In the genomic region with DNA sequence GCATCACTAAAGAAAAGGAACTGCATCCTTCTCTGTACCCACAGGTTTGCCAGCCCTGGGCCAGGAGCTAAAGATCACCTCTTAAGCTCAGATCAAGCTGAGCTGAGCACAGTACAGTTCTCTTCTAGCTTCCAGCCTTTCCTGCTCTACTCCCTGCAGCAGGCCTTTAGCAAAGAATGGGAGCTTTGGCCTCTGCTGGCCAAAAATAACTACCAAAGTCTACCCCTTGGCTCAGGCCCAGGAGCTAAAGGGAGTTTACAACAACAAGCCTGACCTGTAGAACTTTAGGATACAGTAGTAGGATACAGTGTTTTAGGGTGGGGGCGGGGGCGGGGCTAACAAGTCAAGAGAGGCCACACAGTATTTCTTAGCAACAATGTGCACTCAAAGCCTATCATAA, we compare ENCODE assay signal across 8 mouse cellular contexts. TPM values are rescaled to one million over a fixed set of nuclear protein-coding genes. Genes with fewer than 3 reads are reported as not detected.
A peak's percentile ranks its signal among the peaks of the same experiment; 100 is the strongest.
DNase-seq lines count a peak whose midpoint lies in the region; TF ChIP-seq lines count a peak whose summit lies in the region.

No protein-coding gene starts in this region.

- H3K27me3 ChIP-seq in heart, adult 2 months (ENCODE audit: control insufficient read depth, insufficient read depth, low read length), result no peaks in the 10 kb centered on the region
- H3K27me3 ChIP-seq in kidney, adult 2 months (replicated peaks; ENCODE audit: control insufficient read depth, insufficient read depth, low read length), result no peaks in the 10 kb centered on the region
- no peaks in the 10 kb centered on the region for H3K27me3 ChIP-seq in midbrain, embryonic 10.5 days (ENCODE audit: low read depth, poor library complexity, severe bottlenecking)
- H3K27me3 ChIP-seq in thymus, adult 2 months (ENCODE audit: control insufficient read depth, insufficient read depth, low read length), result no peaks in the 10 kb centered on the region

- H3K9me3 ChIP-seq in midbrain, embryonic 10.5 days (replicated peaks), result no peaks in the 10 kb centered on the region

- intact Hi-C loops in gastrocnemius, adult 2 months (cut with DNase I), result no loop called here
- intact Hi-C loops in heart, adult 2 months (cut with DNase I), result loop anchor here (5.0 kb wide), 1 partner anchor 141 kb away; no protein-coding TSS in a partner anchor

- peaks cover 7% of the 10 kb centered on the region for H3K36me3 ChIP-seq in heart, adult 2 months (ENCODE audit: control insufficient read depth, insufficient read depth, low read length)
- no peaks in the 10 kb centered on the region for H3K36me3 ChIP-seq in kidney, adult 2 months (ENCODE audit: control insufficient read depth, insufficient read depth, low read length)
- H3K36me3 ChIP-seq in midbrain, embryonic 10.5 days, result peaks cover 51% of the 10 kb centered on the region
- peaks cover 6% of the 10 kb centered on the region for H3K36me3 ChIP-seq in thymus, adult 2 months (ENCODE audit: control insufficient read depth, insufficient read depth, low read length)

- peaks cover 13% of the 10 kb centered on the region for H3K79me2 ChIP-seq in heart, adult 2 months (replicated peaks; ENCODE audit: control insufficient read depth, insufficient read depth, low read length)

- H3K9ac ChIP-seq in heart, adult 2 months (ENCODE audit: low read depth, low read length), result peak overlapping the region; percentile 55

- H3K4me1 ChIP-seq in heart, adult 2 months (ENCODE audit: control insufficient read depth, insufficient read depth, low read length), result peaks cover 23% of the 10 kb centered on the region
- peaks cover 43% of the 10 kb centered on the region for H3K4me1 ChIP-seq in kidney, adult 2 months (ENCODE audit: control insufficient read depth, insufficient read depth, low read length)
- H3K4me1 ChIP-seq in midbrain, embryonic 10.5 days, result peaks cover 81% of the 10 kb centered on the region
- H3K4me1 ChIP-seq in thymus, adult 2 months (replicated peaks; ENCODE audit: control insufficient read depth, insufficient read depth, low read length), result peaks cover 22% of the 10 kb centered on the region

- H3K27ac ChIP-seq in gastrocnemius, adult 2 months, result peak overlapping the region; percentile 99
- H3K27ac ChIP-seq in heart, adult 2 months, result peak overlapping the region; percentile 99
- peak overlapping the region; percentile 37; the same call in 1 of the 2 replicates for H3K27ac ChIP-seq in kidney, adult 2 months (ENCODE audit: insufficient read depth, low read depth, low read length)
- H3K27ac ChIP-seq in midbrain, embryonic 10.5 days (replicated peaks), result no peak overlapping the region
- no peak overlapping the region for H3K27ac ChIP-seq in thymus, adult 2 months (ENCODE audit: control insufficient read depth, insufficient read depth, low read length)

- TF ChIP-seq POLR2A in heart, adult 2 months (IDR thresholded peaks at IDR 0.05; ENCODE audit: insufficient read depth, low read depth, low read length), result no peak
- TF ChIP-seq POLR2A in kidney, adult 2 months (IDR thresholded peaks at IDR 0.05; ENCODE audit: low read depth, low read length), result no peak
- TF ChIP-seq POLR2A in thymus, adult 2 months (IDR thresholded peaks at IDR 0.05; ENCODE audit: control insufficient read depth, extremely low read depth, insufficient read depth, low read length, poor library complexity), result no peak

- H3K4me3 ChIP-seq in gastrocnemius, adult 2 months, result peak overlapping the region; percentile 94
- H3K4me3 ChIP-seq in heart, adult 2 months, result peak overlapping the region; percentile 83
- H3K4me3 ChIP-seq in kidney, adult 2 months (ENCODE audit: insufficient read depth, low read depth, low read length), result peak overlapping the region; percentile 23; the same call in 1 of the 2 replicates
- H3K4me3 ChIP-seq in midbrain, embryonic 10.5 days, result peak overlapping the region; percentile 92; the same call in 1 of the 2 replicates
- H3K4me3 ChIP-seq in thymus, adult 2 months (ENCODE audit: control insufficient read depth, insufficient read depth, low read length), result no peak overlapping the region

- no peak for TF ChIP-seq EP300 in heart, adult 2 months (IDR thresholded peaks at IDR 0.05; ENCODE audit: insufficient read depth, low read depth, low read length)

- DNase-seq in gastrocnemius, adult 2 months, result peak; percentile 50
- DNase-seq in gastrocnemius, postnatal 4 days (ENCODE audit: low spot score in 2 of 2), result no peak
- peak; percentile 49 to 58 for DNase-seq in heart, adult 2 months
- peak; percentile 78 for DNase-seq in kidney, adult 2 months
- DNase-seq in midbrain, embryonic 10.5 days (ENCODE audit: low spot score), result no peak
- DNase-seq in layer of hippocampus, postnatal 14 days (ENCODE audit: low spot score in 2 of 2), result no peak
- DNase-seq in embryo, embryonic 10 days (ENCODE audit: low spot score), result no peak
- no peak for DNase-seq in thymus, adult 2 months

- 26% methylated on average over 2 of the region's 2 CpGs for WGBS in heart, adult 2 months
- WGBS in kidney, adult 2 months, result 33% methylated on average over 2 of the region's 2 CpGs
- 89% methylated on average over 2 of the region's 2 CpGs for WGBS in midbrain, embryonic 10.5 days
- 96% methylated on average over 2 of the region's 2 CpGs for WGBS in thymus, adult 2 months

- TF ChIP-seq CTCF in gastrocnemius, adult 2 months (IDR thresholded peaks at IDR 0.05), result no peak
- TF ChIP-seq CTCF in heart, adult 2 months (IDR thresholded peaks at IDR 0.05), result no peak
- TF ChIP-seq CTCF in kidney, adult 2 months (conservative IDR thresholded peaks at IDR 0.05; ENCODE audit: insufficient read depth, insufficient read length, low read depth, low read length), result no peak
- no peak for TF ChIP-seq CTCF in thymus, adult 2 months (IDR thresholded peaks at IDR 0.05; ENCODE audit: borderline replicate concordance, control insufficient read depth, extremely low read depth, insufficient read depth, low read length, poor library complexity)

RNA-seq across cellular contexts. Expression of gene Nfe2l1, which starts 3.3 kb away (rescaled TPM):
- total RNA-seq in gastrocnemius, adult 2 months (2021), result 100 to 1,000 TPM; 395 to 484 TPM
- 100 to 1,000 TPM; 200 to 204 TPM for total RNA-seq in gastrocnemius, postnatal 4 days (2021)
- total RNA-seq in heart, adult 2 months (2021), result 100 to 1,000 TPM; 395 to 436 TPM
- 397 and 529 TPM in 2 replicates for polyA plus RNA-seq in heart, adult 2 months (2012; rRNA removed)
- 230 and 252 TPM in 2 replicates for polyA plus RNA-seq in kidney, adult 2 months (2012; rRNA removed)
- 71.9 and 78.0 TPM in 2 replicates for polyA plus RNA-seq in midbrain, embryonic 10.5 days (2016; fragmentation: Nextera tagmentation; extraction: Ambion mirVana)
- total RNA-seq in layer of hippocampus, postnatal 14 days (2021), result 100 to 1,000 TPM; 185 to 187 TPM
- 136 and 170 TPM in 2 replicates for polyA plus RNA-seq in thymus, adult 2 months (2012; rRNA removed)

RNA-seq across cellular contexts. Expression of gene Copz2, which starts 23.2 kb away (rescaled TPM):
- 10 to 100 TPM; 21.4 to 31.0 TPM for total RNA-seq in gastrocnemius, adult 2 months (2021)
- total RNA-seq in gastrocnemius, postnatal 4 days (2021), result 10 to 100 TPM; 71.4 to 77.1 TPM
- 10 to 100 TPM; 35.0 to 36.9 TPM for total RNA-seq in heart, adult 2 months (2021)
- 55.0 and 76.6 TPM in 2 replicates for polyA plus RNA-seq in heart, adult 2 months (2012; rRNA removed)
- 56.2 and 61.6 TPM in 2 replicates for polyA plus RNA-seq in kidney, adult 2 months (2012; rRNA removed)
- 44.9 and 46.1 TPM in 2 replicates for polyA plus RNA-seq in midbrain, embryonic 10.5 days (2016; fragmentation: Nextera tagmentation; extraction: Ambion mirVana)
- total RNA-seq in layer of hippocampus, postnatal 14 days (2021), result 1 to 10 TPM; 2.9 to 6.2 TPM
- 24.5 and 25.3 TPM in 2 replicates for polyA plus RNA-seq in thymus, adult 2 months (2012; rRNA removed)

RNA-seq across cellular contexts. Expression of gene Cbx1, which starts 37.6 kb away (rescaled TPM):
- total RNA-seq in gastrocnemius, adult 2 months (2021), result 10 to 100 TPM; 35.0 to 42.0 TPM
- total RNA-seq in gastrocnemius, postnatal 4 days (2021), result 10 to 100 TPM; 68.9 to 71.8 TPM
- total RNA-seq in heart, adult 2 months (2021), result 10 to 100 TPM; 34.8 to 36.9 TPM
- polyA plus RNA-seq in heart, adult 2 months (2012; rRNA removed), result 8.4 and 11.1 TPM in 2 replicates
- polyA plus RNA-seq in kidney, adult 2 months (2012; rRNA removed), result 17.9 and 18.7 TPM in 2 replicates
- polyA plus RNA-seq in midbrain, embryonic 10.5 days (2016; fragmentation: Nextera tagmentation; extraction: Ambion mirVana), result 193 and 198 TPM in 2 replicates
- 10 to 100 TPM; 51.0 to 54.8 TPM for total RNA-seq in layer of hippocampus, postnatal 14 days (2021)
- polyA plus RNA-seq in thymus, adult 2 months (2012; rRNA removed), result 52.3 and 61.2 TPM in 2 replicates

RNA-seq across cellular contexts. Expression of gene Snx11, which starts 49.1 kb away (rescaled TPM):
- total RNA-seq in gastrocnemius, adult 2 months (2021), result 10 to 100 TPM; 11.1 to 13.6 TPM
- total RNA-seq in gastrocnemius, postnatal 4 days (2021), result 10 to 100 TPM; 14.0 to 15.3 TPM
- 10 to 100 TPM; 11.6 to 12.5 TPM for total RNA-seq in heart, adult 2 months (2021)
- polyA plus RNA-seq in heart, adult 2 months (2012; rRNA removed), result 11.1 and 16.2 TPM in 2 replicates
- 13.2 and 13.7 TPM in 2 replicates for polyA plus RNA-seq in kidney, adult 2 months (2012; rRNA removed)
- 27.6 and 33.0 TPM in 2 replicates for polyA plus RNA-seq in midbrain, embryonic 10.5 days (2016; fragmentation: Nextera tagmentation; extraction: Ambion mirVana)
- total RNA-seq in layer of hippocampus, postnatal 14 days (2021), result 10 to 100 TPM; 44.3 to 45.8 TPM
- 25.0 and 26.2 TPM in 2 replicates for polyA plus RNA-seq in thymus, adult 2 months (2012; rRNA removed)

Comparison
In these comparisons a context has a peak if more than half of its experiments do, and no peak if none do; other contexts are left out.
1. DNase-seq: peak in gastrocnemius, adult 2 months (single experiment), heart, adult 2 months (2 of 2) and kidney, adult 2 months (single experiment); none in gastrocnemius, postnatal 4 days (0 of 2), midbrain, embryonic 10.5 days (single experiment), layer of hippocampus, postnatal 14 days (0 of 2), embryo, embryonic 10 days (single experiment) and thymus, adult 2 months (single experiment).
2. H3K27ac ChIP-seq: peak in gastrocnemius, adult 2 months (single experiment), heart, adult 2 months (single experiment) and kidney, adult 2 months (single experiment); none in midbrain, embryonic 10.5 days (single experiment) and thymus, adult 2 months (single experiment).